Mouse (Mus musculus): ENCODE measurements around the gene Rfx2.

Gene Rfx2

GRCm38 (mm10) chr17:56830411-56831110 is at the start of gene Rfx2:
TSS of gene Rfx2 (minus strand) at chr17:56831013.
- no peak for DNase-seq (ENCODE audit: low read depth, low spot score)

- no peak for DNase-seq (ENCODE audit: low read depth, low spot score)
Observed at GRCm38 (mm10) chr17:56877426-56877825, 46.6 kb upstream of the Rfx2 start.

DNA sequence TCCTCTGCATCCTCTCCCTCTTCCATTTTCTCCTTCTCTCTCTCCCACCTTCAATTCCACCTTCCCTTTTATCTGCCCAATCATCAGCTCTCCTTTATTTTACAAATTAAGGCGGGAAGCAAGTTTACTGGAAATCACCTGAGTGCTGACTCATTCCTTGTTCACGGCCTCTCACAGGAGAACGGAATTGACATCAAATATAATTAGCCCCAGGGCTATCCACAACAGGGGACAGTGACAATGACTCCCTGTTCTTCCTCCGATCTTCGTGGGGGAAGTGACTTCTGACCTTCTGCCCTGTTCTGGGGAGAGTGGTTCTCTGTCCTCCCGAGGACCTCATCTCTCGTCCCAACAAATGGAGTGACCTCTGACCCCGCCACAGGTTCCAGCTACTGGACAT is 46.2 kb upstream of the Rfx2 start:
- DNase-seq (ENCODE audit: low read depth, low spot score): no peak

DNA sequence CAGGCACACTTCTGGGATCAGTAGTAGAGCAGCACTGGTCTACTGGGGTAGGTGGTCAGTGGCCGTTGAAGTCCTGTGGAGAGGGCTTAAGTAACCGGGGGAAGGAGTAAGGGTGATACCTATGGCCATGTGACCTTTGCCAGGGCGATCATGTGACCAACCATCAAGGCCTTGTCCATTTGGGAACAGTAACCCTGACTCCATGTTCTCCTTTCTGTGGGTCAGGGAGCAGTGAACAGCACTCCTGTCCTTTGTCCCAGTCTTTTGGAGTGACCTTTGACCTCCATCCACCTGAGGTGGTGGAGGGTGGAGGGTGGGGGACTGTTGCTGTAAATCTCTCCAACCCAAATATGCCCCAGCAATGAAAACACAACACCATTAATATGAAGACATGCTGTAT is 45.7 kb upstream of the Rfx2 start:
- DNase-seq (ENCODE audit: low read depth, low spot score): no peak

DNA sequence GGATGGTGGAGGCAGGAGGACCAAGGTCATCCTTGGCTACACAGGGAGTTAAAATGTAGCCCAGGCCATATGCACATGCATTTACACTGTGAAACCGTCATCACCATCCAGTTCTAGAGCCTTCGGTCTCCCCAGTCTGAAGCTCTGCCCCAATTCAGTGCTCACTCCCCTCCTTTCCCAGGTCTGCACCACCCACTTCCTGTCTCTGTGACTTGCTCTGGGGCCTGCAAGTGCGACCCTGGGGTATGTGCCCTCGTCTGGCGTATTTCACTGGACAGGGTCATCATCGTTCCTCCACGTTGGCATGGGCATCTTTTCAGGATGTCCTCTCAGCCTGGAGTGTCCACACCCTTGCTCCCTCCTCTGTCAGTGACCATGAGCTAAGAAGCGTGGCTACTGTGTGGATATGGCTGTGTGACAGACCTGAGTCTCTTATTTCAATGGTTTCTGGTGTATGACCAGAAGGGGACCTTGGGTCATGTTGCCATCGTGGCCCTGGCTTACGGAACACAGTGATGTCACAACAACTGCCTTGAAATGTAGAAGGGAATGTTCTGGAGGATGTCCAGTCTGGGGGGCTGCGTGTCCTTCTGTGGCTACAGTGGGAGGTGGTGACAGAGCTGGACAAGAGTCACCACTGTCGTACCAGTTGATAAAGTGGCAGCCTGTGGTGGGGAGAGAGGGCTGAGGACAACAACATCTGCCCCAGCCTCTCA is 44.3 kb upstream of the Rfx2 start, which contains the start of gene 1700061G19Rik:
TSS of gene 1700061G19Rik (plus strand) at position 542 of the 716 bp plus-strand sequence.
- no peak for DNase-seq (ENCODE audit: low read depth, low spot score)

DNA sequence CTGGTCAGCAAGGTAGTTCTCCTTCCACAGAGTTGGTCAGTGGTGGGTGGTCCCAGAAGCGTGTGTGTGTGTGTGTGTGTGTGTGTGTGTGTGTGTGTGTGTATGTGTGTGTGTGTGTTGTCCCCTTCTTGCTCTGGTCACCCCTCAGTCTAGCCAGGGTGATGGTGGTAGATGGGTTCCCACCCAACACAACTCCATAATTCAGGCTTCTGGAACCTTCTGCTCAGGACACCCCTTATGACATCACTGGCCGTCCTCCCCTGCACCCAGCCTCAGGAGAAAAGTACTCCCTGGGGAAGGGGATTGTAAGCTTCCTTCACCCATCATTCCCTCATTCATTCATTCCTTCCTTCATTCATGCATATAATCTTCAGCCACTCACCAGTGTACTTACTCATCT is 43.4 kb upstream of the Rfx2 start, which contains the start of gene Acsbg2:
TSS of gene Acsbg2 (minus strand) at position 211 of the 400 bp plus-strand sequence.
- DNase-seq (ENCODE audit: low read depth, low spot score): no peak

GRCm38 (mm10) chr17:56872512-56872911 is 41.7 kb upstream of the Rfx2 start:
- DNase-seq (ENCODE audit: low read depth, low spot score): no peak

GRCm38 (mm10) chr17:56871767-56872166 is 41.0 kb upstream of the Rfx2 start:
- no peak for DNase-seq (ENCODE audit: low read depth, low spot score)

DNA sequence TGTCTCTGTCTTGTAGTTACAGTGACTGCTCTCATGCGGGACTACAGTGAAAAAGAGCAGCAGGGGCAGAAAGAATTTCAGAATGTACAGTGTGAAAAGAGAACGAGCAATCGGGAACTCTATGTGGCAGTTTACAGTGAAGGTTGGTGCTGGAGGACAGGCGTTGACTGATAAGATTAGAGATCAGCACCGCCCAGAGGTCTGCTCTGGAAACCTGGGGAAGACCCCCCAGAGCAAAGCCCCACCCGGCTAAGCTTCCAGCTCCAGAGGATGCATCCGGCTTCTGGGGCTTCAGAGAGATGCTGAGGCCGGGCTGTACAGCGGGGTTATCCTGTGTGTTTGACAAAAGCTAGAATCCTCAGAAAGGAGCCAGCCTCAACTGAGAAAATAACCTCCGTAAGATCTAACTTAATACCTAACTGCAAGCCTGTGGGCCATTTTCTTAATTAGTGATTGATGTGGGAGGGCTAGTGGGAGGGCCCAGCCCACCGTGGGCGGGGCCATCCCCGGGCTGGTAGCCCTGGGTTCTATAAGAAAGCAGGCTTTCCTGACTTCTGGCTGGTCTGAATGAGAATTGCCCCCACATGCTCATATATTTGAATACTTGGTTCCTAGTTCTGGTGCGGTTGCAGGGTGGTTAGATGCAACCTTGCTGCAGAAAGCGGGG is 39.6 kb upstream of the Rfx2 start:
- DNase-seq (ENCODE audit: low read depth, low spot score): no peak

DNA sequence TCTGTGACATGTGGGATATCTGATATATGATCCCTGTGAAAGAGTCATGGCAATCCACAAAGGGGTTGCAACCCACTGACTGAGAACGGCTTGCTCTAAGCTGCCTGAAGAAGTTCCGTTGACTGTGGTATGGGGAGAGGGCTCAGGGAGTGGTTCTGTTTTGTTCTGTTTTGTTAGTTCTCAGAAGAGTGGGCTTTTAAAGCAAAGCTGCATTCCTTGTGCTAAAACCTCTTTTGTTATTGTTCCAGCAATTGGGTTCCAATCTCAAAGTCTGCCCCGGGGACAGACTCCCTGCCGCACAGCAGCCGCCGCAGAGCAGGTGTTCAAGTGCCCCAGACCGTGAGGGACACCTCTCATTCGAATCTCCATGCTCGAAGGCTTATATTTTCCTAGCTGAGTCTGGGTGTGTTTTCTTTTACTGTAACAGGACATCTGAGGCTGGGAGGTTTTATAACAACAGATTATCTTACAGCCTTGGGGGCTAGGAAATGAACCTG is 38.7 kb upstream of the Rfx2 start:
- no peak for DNase-seq (ENCODE audit: low read depth, low spot score)

GRCm38 (mm10) chr17:56866071-56866470 is 35.3 kb upstream of the Rfx2 start:
- no peak for DNase-seq (ENCODE audit: low read depth, low spot score)

DNA sequence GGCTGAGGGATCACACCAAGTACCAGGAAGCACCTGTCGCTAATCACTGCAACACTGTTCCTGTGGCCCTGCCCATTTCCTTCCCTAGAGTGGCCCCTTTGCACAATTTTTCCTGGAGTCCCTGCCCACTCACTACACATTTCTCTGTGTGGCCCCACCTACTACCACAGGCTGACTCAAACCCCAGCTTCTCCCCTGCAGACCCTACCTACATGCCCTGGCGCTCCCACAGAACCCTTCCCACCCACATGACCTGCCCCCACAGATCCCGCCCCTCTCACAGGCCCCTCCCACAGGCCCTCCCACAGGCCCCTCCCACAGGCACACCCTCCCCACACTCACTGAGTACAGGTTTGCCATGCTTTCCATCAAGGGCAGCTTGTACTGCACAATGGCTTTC is 30.4 kb upstream of the Rfx2 start:
- DNase-seq (ENCODE audit: low read depth, low spot score): no peak

DNA sequence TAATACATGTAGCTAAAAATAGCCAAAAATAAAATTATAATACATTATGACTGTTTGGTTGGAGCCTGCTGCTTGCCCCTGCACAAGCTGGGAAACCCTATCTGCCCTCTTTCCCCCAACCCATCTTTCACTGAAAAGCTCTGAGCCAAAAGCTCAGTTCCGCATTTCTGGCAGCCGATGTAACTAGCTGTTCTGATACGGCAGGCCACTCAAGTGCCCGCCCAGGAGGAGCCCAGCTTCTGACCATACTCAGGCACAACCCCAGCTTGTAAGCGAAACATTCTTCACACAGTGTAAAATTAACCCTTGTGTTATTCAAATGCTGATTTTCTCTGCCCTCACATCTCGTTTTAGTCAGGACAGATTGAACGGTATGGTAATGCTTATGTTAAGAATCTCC is 28.1 kb upstream of the Rfx2 start:
- no peak for DNase-seq (ENCODE audit: low read depth, low spot score)

DNA sequence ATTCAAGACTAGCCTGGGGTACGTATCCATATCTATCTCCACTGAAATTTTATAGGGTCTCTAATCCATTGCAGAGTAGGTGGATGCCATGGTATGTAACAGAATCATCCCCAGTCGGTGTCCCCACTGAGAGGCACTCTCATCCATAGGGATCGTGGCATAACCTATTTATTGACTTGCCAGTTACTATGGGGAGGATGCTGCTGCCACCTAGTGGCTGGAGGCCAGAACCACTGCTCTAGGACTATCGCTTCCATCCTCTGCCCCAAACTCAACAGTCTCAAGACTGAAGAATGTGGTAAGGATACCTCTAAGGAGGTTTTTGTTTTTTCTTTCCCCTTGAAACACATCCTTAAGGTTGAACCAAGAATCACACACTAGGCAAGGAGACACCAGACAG is 27.4 kb upstream of the Rfx2 start:
- DNase-seq (ENCODE audit: low read depth, low spot score): no peak

GRCm38 (mm10) chr17:56855421-56855820 is 24.6 kb upstream of the Rfx2 start:
- no peak for DNase-seq (ENCODE audit: low read depth, low spot score)

GRCm38 (mm10) chr17:56851167-56851566 is 20.4 kb upstream of the Rfx2 start:
- no peak for DNase-seq (ENCODE audit: low read depth, low spot score)

GRCm38 (mm10) chr17:56849710-56850109 is 18.9 kb upstream of the Rfx2 start:
- no peak for DNase-seq (ENCODE audit: low read depth, low spot score)

- no peak for DNase-seq (ENCODE audit: low read depth, low spot score)
Observed at GRCm38 (mm10) chr17:56848785-56849184, 18.0 kb upstream of the Rfx2 start.

DNA sequence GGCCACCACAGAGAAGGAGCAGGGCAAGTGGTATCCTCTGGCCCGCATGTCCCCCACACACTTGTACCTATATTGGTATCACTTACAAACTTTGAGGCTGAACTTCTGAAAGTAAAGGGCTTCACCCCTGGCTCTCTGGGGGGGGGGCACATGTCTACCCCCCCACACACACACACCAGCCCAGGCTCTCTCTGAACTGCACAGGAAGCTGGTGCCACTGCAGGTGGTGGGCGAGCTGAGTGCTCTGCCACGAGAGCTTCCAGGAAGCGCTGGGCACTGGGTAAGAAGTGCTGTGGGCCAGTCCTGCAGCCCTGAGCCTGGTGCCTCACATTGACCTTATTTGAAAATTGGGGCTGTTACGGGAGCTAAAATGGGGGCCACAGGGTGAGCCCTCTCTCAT is 12.9 kb upstream of the Rfx2 start:
- DNase-seq (ENCODE audit: low read depth, low spot score): no peak

GRCm38 (mm10) chr17:56842173-56842572 is 11.4 kb upstream of the Rfx2 start:
- no peak for DNase-seq (ENCODE audit: low read depth, low spot score)

DNA sequence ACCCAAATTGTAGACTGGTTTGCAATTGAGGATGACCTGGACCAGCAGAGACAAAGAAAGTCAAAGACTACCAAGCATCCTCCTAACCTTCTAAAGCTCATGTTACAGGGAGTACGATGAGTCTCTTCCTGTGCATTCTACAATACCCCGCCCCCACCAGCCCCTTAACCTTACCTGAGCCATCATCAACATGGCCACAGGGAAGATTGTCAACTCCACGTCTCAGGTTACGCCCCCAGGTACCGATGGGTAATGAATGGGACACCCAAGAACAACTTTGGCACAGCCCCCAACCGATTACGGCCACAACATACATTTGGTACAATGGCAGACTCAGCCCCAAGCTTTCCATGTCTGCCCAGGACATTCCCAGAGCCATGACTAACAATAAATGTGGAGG is 9.7 kb upstream of the Rfx2 start:
- no peak for DNase-seq (ENCODE audit: low read depth, low spot score)

GRCm38 (mm10) chr17:56836336-56836735 is 5.5 kb upstream of the Rfx2 start:
- no peak for DNase-seq (ENCODE audit: low read depth, low spot score)
